Mouse (Mus musculus) embryonic facial prominence, embryonic 13.5 days (tissue): ENCODE measurements around the gene Nrxn3. TPM values are rescaled to one million over a fixed set of nuclear protein-coding genes. Genes with fewer than 3 reads are reported as not detected.

Experiments
- ATAC-seq: fragments of 200-750 bp; cut with Nextera tagmentation; 2 replicates; pipeline ENCODE4 v1.8.0; 2017; ENCODE audit warnings: low read depth; ENCODE audit not compliant: insufficient number of reproducible peaks, insufficient read depth, low FRiP score, low TSS enrichment
- H3K27ac ChIP-seq: fragments of 300-500 bp; sonication (generic); 2 replicates; pipeline ENCODE4 v1.5.1; 2015; ENCODE audit warnings: moderate library complexity, mild to moderate bottlenecking, inconsistent platforms
- H3K27me3 ChIP-seq: fragments of 300-500 bp; sonication (generic); 2 replicates; pipeline ENCODE4 v1.6.1; 2015; ENCODE audit warnings: mild to moderate bottlenecking, inconsistent platforms
- H3K36me3 ChIP-seq: fragments of 300-500 bp; sonication (generic); 2 replicates; pipeline ENCODE4 v1.6.1; 2015; ENCODE audit warnings: mild to moderate bottlenecking, inconsistent platforms
- H3K4me1 ChIP-seq: fragments of 300-500 bp; sonication (generic); 2 replicates; pipeline ENCODE4 v1.6.1; 2015; ENCODE audit warnings: inconsistent platforms
- H3K4me2 ChIP-seq: fragments of 300-500 bp; sonication (generic); 2 replicates; pipeline ENCODE4 v1.6.1; 2015; ENCODE audit warnings: moderate library complexity, mild to moderate bottlenecking, inconsistent platforms
- H3K4me3 ChIP-seq: fragments of 300-500 bp; sonication (generic); 2 replicates; pipeline ENCODE4 v1.5.1; 2015; ENCODE audit warnings: mild to moderate bottlenecking, inconsistent platforms
- H3K9ac ChIP-seq: fragments of 300-500 bp; sonication (generic); 2 replicates; pipeline ENCODE4 v1.6.1; 2015; ENCODE audit warnings: mild to moderate bottlenecking, inconsistent platforms
- H3K9me3 ChIP-seq: fragments of 300-500 bp; sonication (generic); 2 replicates; pipeline ENCODE4 v1.6.1; 2016; ENCODE audit warnings: inconsistent platforms
- WGBS: fragments of 180-500 bp; shearing (Covaris S2); methylation state at CpG from one replicate; pipeline ENCODE4 v1.1.7; 2015; ENCODE audit warnings: mixed read lengths; 5-methylcytosine and 5-hydroxymethylcytosine counted together
- polyA plus RNA-seq: library from polyadenylated mRNA; unstranded; fragments of >200 nt; fragmentation: Nextera tagmentation; extraction: Ambion mirVana; gene quantifications from 2 replicates; pipeline ENCODE4 v1.2.1, GENCODE M21; 2015

Gene Nrxn3
- polyA plus RNA-seq, 1 experiment from 2014 or later = 5.5 TPM

- no peak overlapping the region for H3K4me3 ChIP-seq
- H3K9me3 ChIP-seq = no peaks in the 10 kb centered on the region
- no peak overlapping the region for H3K9ac ChIP-seq
- H3K4me1 ChIP-seq = no peaks in the 10 kb centered on the region
- H3K4me2 ChIP-seq = no peak overlapping the region
- no peaks in the 10 kb centered on the region for H3K36me3 ChIP-seq
- ATAC-seq = no peak
- H3K27ac ChIP-seq = no peak overlapping the region
- WGBS = 24% methylated on average over 3 of the region's 3 CpGs
- H3K27me3 ChIP-seq = no peaks in the 10 kb centered on the region
Observed at GRCm38 (mm10) chr12:89148974-89149411, 426.3 kb downstream of the Nrxn3 start.

- no peak overlapping the region for H3K4me3 ChIP-seq
- no peak overlapping the region for H3K9ac ChIP-seq
- no peaks in the 10 kb centered on the region for H3K9me3 ChIP-seq
- no peaks in the 10 kb centered on the region for H3K36me3 ChIP-seq
- no peak overlapping the region for H3K4me2 ChIP-seq
- no peaks in the 10 kb centered on the region for H3K27me3 ChIP-seq
- no peak overlapping the region for H3K27ac ChIP-seq
- WGBS = 66% methylated on average over 2 of the region's 2 CpGs
- no peaks in the 10 kb centered on the region for H3K4me1 ChIP-seq
- ATAC-seq = no peak
Observed at GRCm38 (mm10) chr12:89149455-89149854, 426.8 kb downstream of the Nrxn3 start.

GRCm38 (mm10) chr12:89156086-89156757, 433.5 kb downstream of the Nrxn3 start:
- no peak overlapping the region for H3K4me2 ChIP-seq
- H3K36me3 ChIP-seq = no peaks in the 10 kb centered on the region
- WGBS = 69% methylated on average over 9 of the region's 9 CpGs
- H3K27ac ChIP-seq = no peak overlapping the region
- no peak for ATAC-seq
- H3K27me3 ChIP-seq = no peaks in the 10 kb centered on the region
- H3K9ac ChIP-seq = no peak overlapping the region
- no peaks in the 10 kb centered on the region for H3K4me1 ChIP-seq
- H3K4me3 ChIP-seq = no peak overlapping the region
- H3K9me3 ChIP-seq = no peaks in the 10 kb centered on the region

GRCm38 (mm10) chr12:89159353-89159752, 436.7 kb downstream of the Nrxn3 start:
- no peaks in the 10 kb centered on the region for H3K27me3 ChIP-seq
- H3K9me3 ChIP-seq = no peaks in the 10 kb centered on the region
- no peak overlapping the region for H3K27ac ChIP-seq
- H3K9ac ChIP-seq = no peak overlapping the region
- no peaks in the 10 kb centered on the region for H3K4me1 ChIP-seq
- WGBS = 60% methylated on average over 8 of the region's 8 CpGs
- ATAC-seq = no peak
- H3K4me3 ChIP-seq = no peak overlapping the region
- H3K4me2 ChIP-seq = no peak overlapping the region
- no peaks in the 10 kb centered on the region for H3K36me3 ChIP-seq

GRCm38 (mm10) chr12:89174306-89175159, 451.9 kb downstream of the Nrxn3 start:
- Histone ChIP-seq H3K27ac (no peak overlapping the region), H3K9ac (no peak overlapping the region), H3K4me2 (no peak overlapping the region), H3K4me1 (no peaks in the 10 kb centered on the region), H3K4me3 (no peak overlapping the region), H3K36me3 (no peaks in the 10 kb centered on the region), H3K9me3 (no peaks in the 10 kb centered on the region), H3K27me3 (no peaks in the 10 kb centered on the region)
- no peak for ATAC-seq
- 34% methylated on average over 12 of the region's 12 CpGs for WGBS

- WGBS = 72% methylated on average over 13 of the region's 13 CpGs
- no peak for ATAC-seq
Observed at GRCm38 (mm10) chr12:89179970-89180666, 457.4 kb downstream of the Nrxn3 start.

GRCm38 (mm10) chr12:89181157-89181561, 458.5 kb downstream of the Nrxn3 start:
- no peak for ATAC-seq
- no peak overlapping the region for H3K27ac ChIP-seq
- 21% methylated on average over 2 of the region's 2 CpGs for WGBS

More at GRCm38 (mm10) chr12:89179970-89180666, 457.4 kb downstream of the Nrxn3 start:
- no peak overlapping the region for H3K27ac ChIP-seq
- no peaks in the 10 kb centered on the region for H3K36me3 ChIP-seq
- no peaks in the 10 kb centered on the region for H3K27me3 ChIP-seq
- no peak overlapping the region for H3K9ac ChIP-seq
- H3K9me3 ChIP-seq = no peaks in the 10 kb centered on the region
- no peaks in the 10 kb centered on the region for H3K4me1 ChIP-seq
- no peak overlapping the region for H3K4me3 ChIP-seq
- no peak overlapping the region for H3K4me2 ChIP-seq

GRCm38 (mm10) chr12:89198764-89199525, 476.3 kb downstream of the Nrxn3 start:
- Histone ChIP-seq H3K4me1 (no peaks in the 10 kb centered on the region), H3K27me3 (no peaks in the 10 kb centered on the region), H3K9ac (no peak overlapping the region), H3K4me2 (no peak overlapping the region), H3K27ac (no peak overlapping the region), H3K4me3 (no peak overlapping the region), H3K36me3 (no peaks in the 10 kb centered on the region), H3K9me3 (no peaks in the 10 kb centered on the region)
- 84% methylated on average over 10 of the region's 10 CpGs for WGBS
- ATAC-seq = no peak

More at GRCm38 (mm10) chr12:89181157-89181561, 458.5 kb downstream of the Nrxn3 start:
- Histone ChIP-seq H3K9me3 (no peaks in the 10 kb centered on the region), H3K9ac (no peak overlapping the region), H3K27me3 (no peaks in the 10 kb centered on the region), H3K4me2 (no peak overlapping the region), H3K36me3 (no peaks in the 10 kb centered on the region), H3K4me1 (no peaks in the 10 kb centered on the region), H3K4me3 (no peak overlapping the region)

- Histone ChIP-seq H3K4me2 (no peak overlapping the region), H3K27ac (no peak overlapping the region), H3K27me3 (no peaks in the 10 kb centered on the region), H3K4me1 (no peaks in the 10 kb centered on the region), H3K36me3 (no peaks in the 10 kb centered on the region), H3K4me3 (no peak overlapping the region), H3K9me3 (no peaks in the 10 kb centered on the region), H3K9ac (no peak overlapping the region)
- no peak for ATAC-seq
- WGBS = 34% methylated on average over 2 of the region's 2 CpGs
Observed at GRCm38 (mm10) chr12:89211608-89212007, 488.9 kb downstream of the Nrxn3 start.

GRCm38 (mm10) chr12:89239826-89240225, 517.1 kb downstream of the Nrxn3 start:
- ATAC-seq = no peak

GRCm38 (mm10) chr12:89241554-89241953, 518.9 kb downstream of the Nrxn3 start:
- no peak overlapping the region for H3K27ac ChIP-seq
- no peaks in the 10 kb centered on the region for H3K9me3 ChIP-seq
- H3K9ac ChIP-seq = no peak overlapping the region
- H3K4me1 ChIP-seq = no peaks in the 10 kb centered on the region
- H3K27me3 ChIP-seq = no peaks in the 10 kb centered on the region
- H3K36me3 ChIP-seq = no peaks in the 10 kb centered on the region
- H3K4me3 ChIP-seq = no peak overlapping the region
- no peak for ATAC-seq
- no peak overlapping the region for H3K4me2 ChIP-seq

More at GRCm38 (mm10) chr12:89239826-89240225, 517.1 kb downstream of the Nrxn3 start:
- Histone ChIP-seq H3K9ac (no peak overlapping the region), H3K9me3 (no peaks in the 10 kb centered on the region), H3K27ac (no peak overlapping the region), H3K4me1 (no peaks in the 10 kb centered on the region), H3K27me3 (no peaks in the 10 kb centered on the region), H3K4me2 (no peak overlapping the region), H3K36me3 (no peaks in the 10 kb centered on the region), H3K4me3 (no peak overlapping the region)
- WGBS = 37% methylated on average over 1 of the region's 1 CpGs
